In the genomic region with DNA sequence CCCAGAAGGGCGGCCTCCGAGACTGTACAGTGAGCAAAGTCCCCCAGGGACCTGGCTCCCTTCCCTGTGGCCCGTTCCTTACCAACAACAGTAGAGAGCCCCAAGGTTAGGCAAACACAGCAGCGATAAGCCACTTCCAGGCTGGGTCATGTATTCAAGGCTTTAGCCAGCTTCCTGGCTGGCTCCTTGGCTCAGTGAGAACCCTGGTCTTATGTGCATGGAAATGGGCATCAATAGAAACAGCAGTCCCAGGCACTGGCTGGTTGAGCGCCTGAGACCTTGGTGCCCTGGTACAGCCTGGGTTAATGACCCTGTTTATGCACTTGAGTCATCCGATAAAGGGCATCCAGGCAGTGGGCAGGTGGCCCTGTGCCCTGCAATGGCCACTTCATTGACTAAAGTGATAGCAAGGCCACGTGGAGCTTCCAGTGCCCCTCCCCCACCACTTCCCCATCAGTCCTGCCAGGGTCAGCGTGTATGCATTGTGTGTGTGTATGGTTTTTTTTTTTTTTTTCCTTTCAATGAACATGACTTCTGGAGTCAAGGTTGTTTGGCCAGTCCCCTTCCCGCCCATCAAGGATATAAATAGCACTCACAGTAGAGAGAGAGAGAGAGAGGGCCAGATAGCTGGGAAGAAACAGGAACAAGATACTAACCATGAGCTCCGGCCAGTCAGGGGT, we compare ENCODE assay signal across 10 mouse cellular contexts. TPM values are rescaled to one million over a fixed set of nuclear protein-coding genes. Genes with fewer than 3 reads are reported as not detected.
DNase-seq lines count a peak whose midpoint lies in the region; ATAC-seq and TF ChIP-seq lines count a peak whose summit lies in the region.
"Had no signal": no experiment of that assay in that cellular context is flagged by ENCODE, and none has a peak within 500 bp of the region (broad histone marks: within the 10 kb centered on the region; RNA-seq: fewer than 3 reads in every experiment).

A gene (plus strand): TSS at position 609 of the 680 bp plus-strand sequence.

- no peak for TF ChIP-seq CTCF in bone marrow macrophage, adult 2 months (IDR thresholded peaks at IDR 0.05; ENCODE audit: low read depth, low read length)

- TF ChIP-seq POLR2A in bone marrow macrophage, adult 2 months (IDR thresholded peaks at IDR 0.05; ENCODE audit: borderline replicate concordance, low read depth, low read length): no peak

- H3K27ac ChIP-seq in lung, embryonic 15.5 days: no peak within 1 kb of the TSS
- peak within 1 kb of the TSS; percentile 73 for H3K27ac ChIP-seq in bone marrow macrophage, adult 2 months (ENCODE audit: insufficient read depth, low read depth, low read length)
- peak within 1 kb of the TSS; percentile 73 for H3K27ac ChIP-seq in stomach, embryonic 15.5 days
- no peak within 1 kb of the TSS for H3K27ac ChIP-seq in hindbrain, embryonic 14.5 days
- H3K27ac ChIP-seq: embryonic facial prominence, embryonic 12.5 days had no signal

- ATAC-seq in lung, embryonic 15.5 days (ENCODE audit: borderline replicate concordance, extremely low read depth, low FRiP score, low TSS enrichment): 0 out of 2 replicates have a peak, but pooled peaks have one; percentile 23
- peak; percentile 37 to 47 for ATAC-seq in hematopoietic stem cell, adult 5-6 weeks (replicated peaks in 1 of 2; ENCODE audit: insufficient read depth in 1 of 2, low FRiP score in 2 of 2, low TSS enrichment in 1 of 2, low read depth in 1 of 2, poor library complexity in 2 of 2, severe bottlenecking in 2 of 2)
- ATAC-seq in stomach, embryonic 15.5 days (ENCODE audit: insufficient read depth, low FRiP score, low read depth): peak; percentile 79
- ATAC-seq in hindbrain, embryonic 14.5 days (ENCODE audit: low FRiP score): no peak
- ATAC-seq: inflammation-experienced regulatory T-cells, adult 6 months had no signal

- H3K9me3 ChIP-seq in lung, embryonic 15.5 days: no peaks in the 10 kb centered on the region; the same call in 1 of the 2 replicates
- no peaks in the 10 kb centered on the region for H3K9me3 ChIP-seq in stomach, embryonic 15.5 days
- no peaks in the 10 kb centered on the region for H3K9me3 ChIP-seq in hindbrain, embryonic 14.5 days (ENCODE audit: control insufficient read depth, low read length)
- H3K9me3 ChIP-seq: embryonic facial prominence, embryonic 12.5 days had no signal

- WGBS in lung, embryonic 15.5 days: 51% methylated on average over 10 of the region's 10 CpGs
- 48% methylated on average over 10 of the region's 10 CpGs for WGBS in stomach, embryonic 15.5 days
- WGBS in hindbrain, embryonic 14.5 days: 68% methylated on average over 10 of the region's 10 CpGs

- no peak within 1 kb of the TSS for H3K4me3 ChIP-seq in lung, embryonic 15.5 days
- H3K4me3 ChIP-seq in bone marrow macrophage, adult 2 months (ENCODE audit: insufficient read depth, low read length): peak within 1 kb of the TSS; percentile 76
- H3K4me3 ChIP-seq in stomach, embryonic 15.5 days (replicated peaks): peak within 1 kb of the TSS; percentile 28
- no peak within 1 kb of the TSS for H3K4me3 ChIP-seq in hindbrain, embryonic 14.5 days (replicated peaks; ENCODE audit: low read length)
- H3K4me3 ChIP-seq: embryonic facial prominence, embryonic 12.5 days had no signal

- no peaks in the 10 kb centered on the region for H3K4me1 ChIP-seq in lung, embryonic 15.5 days
- peaks cover 18% of the 10 kb centered on the region for H3K4me1 ChIP-seq in bone marrow macrophage, adult 2 months (ENCODE audit: control insufficient read depth, insufficient read depth, low read length)
- H3K4me1 ChIP-seq in stomach, embryonic 15.5 days: no peaks in the 10 kb centered on the region
- H3K4me1 ChIP-seq in hindbrain, embryonic 14.5 days (replicated peaks; ENCODE audit: control insufficient read depth, insufficient read depth, low read length): no peaks in the 10 kb centered on the region
- H3K4me1 ChIP-seq: embryonic facial prominence, embryonic 12.5 days had no signal

- peaks cover 5% of the 10 kb centered on the region; the same call in 1 of the 2 replicates for H3K27me3 ChIP-seq in lung, embryonic 15.5 days
- H3K27me3 ChIP-seq in stomach, embryonic 15.5 days (replicated peaks): no peaks in the 10 kb centered on the region; the same call in 1 of the 2 replicates
- no peaks in the 10 kb centered on the region for H3K27me3 ChIP-seq in hindbrain, embryonic 14.5 days (ENCODE audit: control insufficient read depth, insufficient read depth, low read length)

- H3K4me2 ChIP-seq in lung, embryonic 15.5 days: no peak within 1 kb of the TSS
- H3K4me2 ChIP-seq in stomach, embryonic 15.5 days: peak within 1 kb of the TSS; percentile 32
- no peak within 1 kb of the TSS for H3K4me2 ChIP-seq in hindbrain, embryonic 14.5 days (replicated peaks)
- H3K4me2 ChIP-seq: embryonic facial prominence, embryonic 12.5 days had no signal

- no peaks in the 10 kb centered on the region for H3K36me3 ChIP-seq in lung, embryonic 15.5 days
- no peaks in the 10 kb centered on the region for H3K36me3 ChIP-seq in stomach, embryonic 15.5 days
- H3K36me3 ChIP-seq in hindbrain, embryonic 14.5 days (replicated peaks; ENCODE audit: control insufficient read depth, insufficient read depth): no peaks in the 10 kb centered on the region
- H3K36me3 ChIP-seq: embryonic facial prominence, embryonic 12.5 days had no signal

- no peak within 1 kb of the TSS for H3K9ac ChIP-seq in lung, embryonic 15.5 days
- H3K9ac ChIP-seq in stomach, embryonic 15.5 days: no peak within 1 kb of the TSS
- H3K9ac ChIP-seq in hindbrain, embryonic 14.5 days: no peak within 1 kb of the TSS
- H3K9ac ChIP-seq: embryonic facial prominence, embryonic 12.5 days had no signal

- intact Hi-C loops in left cerebral cortex, postnatal 36 days (cut with DNase I): no loop called here

- DNase-seq in lung, postnatal 14 days: no peak
- no peak for DNase-seq in hindbrain, embryonic 14.5 days (ENCODE audit: low spot score)
- DNase-seq in gastrocnemius, postnatal 4 days (ENCODE audit: low spot score in 2 of 2): no peak
- DNase-seq in left cerebral cortex, postnatal 36 days (ENCODE audit: low spot score in 2 of 2): no peak

RNA-seq across cellular contexts. Expression of the gene that starts here (rescaled TPM):
- 0.61 and 0.70 TPM in 2 replicates for polyA plus RNA-seq in lung, embryonic 15.5 days (2015; fragmentation: Nextera tagmentation; extraction: Ambion mirVana)
- polyA plus RNA-seq in bone marrow macrophage, adult 2 months (2012; ENCODE audit: insufficient read depth, insufficient read length, missing spikeins): not detected in 2 replicates
- not detected in 2 replicates for total RNA-seq in hematopoietic stem cell, adult 5-6 weeks (2017)
- 10.4 and 11.2 TPM in 2 replicates for polyA plus RNA-seq in stomach, embryonic 15.5 days (2015; fragmentation: Nextera tagmentation; extraction: Ambion mirVana)
- not detected in 2 replicates for polyA plus RNA-seq in hindbrain, embryonic 14.5 days (2014; fragmentation: Nextera tagmentation; extraction: Ambion mirVana)
- total RNA-seq in gastrocnemius, postnatal 4 days (2021): not detected
- not detected for total RNA-seq in left cerebral cortex, postnatal 36 days (2021)
- polyA plus RNA-seq: embryonic facial prominence, embryonic 12.5 days; inflammation-experienced regulatory T-cells, adult 6 months had no signal

Comparison
In these comparisons a context has a peak if more than half of its experiments do, and no peak if none do; other contexts are left out.
1. Peak in ATAC-seq in lung, embryonic 15.5 days; RNA of the gene not detected or under 1 TPM.
2. Peak in ATAC-seq in hematopoietic stem cell, adult 5-6 weeks; RNA of the gene not detected or under 1 TPM.
3. H3K27ac ChIP-seq: peak in bone marrow macrophage, adult 2 months (single experiment) and stomach, embryonic 15.5 days (single experiment); none in lung, embryonic 15.5 days (single experiment) and hindbrain, embryonic 14.5 days (single experiment).
4. H3K4me3 ChIP-seq: peak in bone marrow macrophage, adult 2 months (single experiment) and stomach, embryonic 15.5 days (single experiment); none in lung, embryonic 15.5 days (single experiment) and hindbrain, embryonic 14.5 days (single experiment).